Mouse (Mus musculus) cerebellum, adult (tissue): ENCODE measurements around the gene Ctc1.

Experiments used
- ATAC-seq: cut with Nextera tagmentation; 2 replicates; pipeline ENCODE4 v1.9.2; 2017; ENCODE audit warnings: mild to moderate bottlenecking, moderate library complexity, mixed read lengths; ENCODE audit not compliant: insufficient number of reproducible peaks, low FRiP score, low TSS enrichment

The Ctc1 gene

GRCm38 (mm10) chr11:69064259-69065133, 48.8 kb downstream of the Ctc1 start:
- ATAC-seq, result no peak

- ATAC-seq, result no peak
Measured at GRCm38 (mm10) chr11:69065394-69065925, 49.7 kb downstream of the Ctc1 start.

DNA sequence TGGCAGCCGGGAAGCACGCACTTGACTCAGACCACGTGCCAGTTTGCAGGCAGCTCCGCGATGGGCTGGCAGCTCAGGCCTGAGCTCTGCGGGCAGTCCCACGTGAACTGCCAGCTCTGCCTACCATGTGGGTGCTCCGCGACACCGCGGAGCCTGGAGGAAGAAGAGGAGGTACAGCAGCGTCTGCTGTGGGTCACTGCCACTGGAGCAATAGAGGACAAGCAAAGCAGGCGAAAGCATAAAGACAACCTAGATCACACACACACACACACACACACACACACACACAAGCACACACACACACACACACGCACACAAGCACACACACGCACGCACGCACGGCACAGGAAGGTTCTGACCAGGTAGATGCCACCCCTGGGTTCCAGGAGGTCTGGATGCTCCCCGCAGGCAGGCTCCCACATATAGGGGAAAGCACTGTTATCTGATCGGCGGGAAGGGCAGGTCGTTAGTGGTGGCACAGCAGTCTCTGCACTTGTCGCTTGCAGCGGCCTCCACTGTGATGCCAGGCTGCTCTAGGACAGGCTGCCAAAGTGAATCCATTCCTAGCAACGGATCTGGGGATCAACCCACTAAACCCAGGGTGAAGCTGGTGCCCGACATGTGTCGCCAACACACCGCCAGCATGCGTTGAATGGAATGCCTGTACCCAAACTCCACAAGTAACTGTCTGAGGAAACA, 50.6 kb downstream of the Ctc1 start:
- no peak for ATAC-seq

GRCm38 (mm10) chr11:69066956-69067355, 51.2 kb downstream of the Ctc1 start:
- ATAC-seq, result no peak

DNA sequence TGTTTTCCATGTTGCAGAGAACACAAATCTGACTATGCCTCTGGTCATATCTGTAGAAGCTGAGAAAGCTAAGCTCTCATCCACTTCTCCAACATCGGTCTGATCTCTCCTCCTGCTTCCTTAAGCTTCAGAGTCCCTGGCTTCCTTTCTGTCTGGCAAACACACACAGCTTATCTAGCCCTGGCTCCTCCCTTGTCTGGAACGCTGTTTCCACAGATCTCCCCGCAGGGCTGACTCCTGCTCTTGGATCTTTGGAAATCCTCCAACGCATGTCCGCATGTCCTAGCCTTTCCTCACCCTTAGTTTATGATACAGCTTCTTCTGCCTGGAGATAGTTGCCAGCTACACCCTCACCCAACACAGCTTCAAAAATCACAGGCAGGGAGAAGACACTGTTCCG, 51.9 kb downstream of the Ctc1 start:
- no peak for ATAC-seq

- no peak for ATAC-seq
Measured at GRCm38 (mm10) chr11:69070093-69070492, 54.4 kb downstream of the Ctc1 start.

DNA sequence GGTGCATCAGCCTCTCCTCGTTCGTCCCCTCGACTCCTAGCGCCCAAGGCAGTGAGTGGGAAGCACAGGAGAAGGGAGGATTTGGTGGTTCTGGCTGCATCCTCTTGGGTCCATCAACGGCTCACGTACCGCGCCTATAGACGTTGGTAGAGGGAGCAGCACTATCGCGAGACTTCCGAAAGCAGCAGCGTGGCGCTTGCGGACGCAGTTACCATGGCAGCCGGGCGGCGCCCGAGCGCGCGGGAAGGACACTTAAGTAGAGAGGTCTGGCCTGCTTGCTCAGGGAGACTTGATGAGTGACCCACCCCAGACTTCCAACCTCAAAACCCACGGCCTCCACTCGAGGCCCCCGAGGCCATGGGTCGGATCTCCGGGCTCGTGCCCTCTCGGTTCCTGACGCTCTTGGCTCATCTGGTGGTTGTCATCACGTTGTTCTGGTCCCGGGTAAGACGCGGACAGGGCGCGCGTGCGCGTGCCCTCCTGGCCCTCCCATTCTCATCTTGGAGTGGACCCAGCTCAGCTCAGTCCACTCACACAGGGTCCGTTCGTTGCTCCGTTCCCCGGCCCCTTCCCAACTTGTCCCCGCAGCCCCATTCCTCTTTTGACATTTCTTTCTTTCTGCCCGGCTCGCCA, 55.0 kb downstream of the Ctc1 start, which contains the start of gene Tmem107:
Gene Tmem107 (plus strand): TSS at position 217 of the 633 bp plus-strand sequence.
- peak; percentile 84 for ATAC-seq

DNA sequence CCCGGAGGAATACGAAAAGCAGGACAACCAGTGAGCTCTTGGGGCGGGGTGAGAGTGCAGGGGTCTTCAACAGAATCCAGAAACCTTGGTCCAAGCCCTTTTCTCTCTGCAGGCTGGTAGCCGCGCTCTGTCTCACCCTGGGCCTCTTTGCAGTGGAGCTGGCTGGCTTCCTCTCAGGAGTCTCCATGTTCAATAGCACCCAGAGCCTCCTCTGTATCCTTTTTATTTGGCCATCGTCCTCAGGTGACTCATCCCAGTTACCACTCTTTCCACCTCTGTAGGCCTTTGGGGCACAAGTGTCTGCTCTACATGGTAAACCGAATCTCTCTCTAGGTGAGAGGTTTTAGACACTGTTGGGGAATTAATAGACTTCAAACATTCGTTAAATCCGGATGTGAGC, 55.6 kb downstream of the Ctc1 start:
- no peak for ATAC-seq

DNA sequence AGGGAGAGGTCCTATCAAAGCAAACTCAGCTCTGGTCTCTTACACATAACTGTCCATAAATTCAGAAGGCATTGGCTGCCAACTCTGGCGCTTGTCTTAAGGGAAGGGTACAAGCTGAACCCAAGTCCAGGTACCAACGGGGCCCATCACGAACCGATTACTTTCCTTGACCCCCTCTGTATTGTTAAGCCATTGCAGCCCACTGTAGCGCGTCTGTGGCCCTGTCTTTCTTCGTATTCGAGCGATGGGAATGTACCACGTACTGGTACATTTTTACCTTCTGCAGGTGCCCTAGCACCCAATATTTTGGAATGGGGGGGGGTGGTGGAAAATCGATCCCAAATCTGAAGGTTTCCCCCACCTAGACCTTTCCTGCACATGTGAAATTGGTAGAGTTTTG, 56.5 kb downstream of the Ctc1 start:
- no peak for ATAC-seq

DNA sequence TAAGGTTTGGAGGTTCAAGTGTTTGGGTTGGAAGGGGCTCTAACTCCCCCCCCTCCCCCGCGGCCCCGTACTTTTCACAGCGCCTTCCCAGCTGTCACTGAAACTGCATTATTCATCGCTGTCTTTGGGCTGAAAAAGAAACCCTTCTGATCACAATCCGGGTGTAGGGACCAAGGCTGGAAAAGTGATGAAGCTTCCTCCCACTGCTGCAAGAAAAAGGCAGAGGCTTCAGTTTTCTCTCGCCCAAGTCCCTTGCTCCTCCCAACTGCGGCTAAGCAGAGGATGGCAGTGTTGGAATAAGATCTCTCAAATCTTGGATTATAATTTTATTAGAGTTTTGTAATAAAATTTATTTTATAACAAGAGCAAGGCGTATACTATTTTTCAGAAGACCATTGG, 57.0 kb downstream of the Ctc1 start:
- no peak for ATAC-seq

- ATAC-seq, result peak; percentile 67
Measured at GRCm38 (mm10) chr11:69073065-69073888, 57.6 kb downstream of the Ctc1 start.

DNA sequence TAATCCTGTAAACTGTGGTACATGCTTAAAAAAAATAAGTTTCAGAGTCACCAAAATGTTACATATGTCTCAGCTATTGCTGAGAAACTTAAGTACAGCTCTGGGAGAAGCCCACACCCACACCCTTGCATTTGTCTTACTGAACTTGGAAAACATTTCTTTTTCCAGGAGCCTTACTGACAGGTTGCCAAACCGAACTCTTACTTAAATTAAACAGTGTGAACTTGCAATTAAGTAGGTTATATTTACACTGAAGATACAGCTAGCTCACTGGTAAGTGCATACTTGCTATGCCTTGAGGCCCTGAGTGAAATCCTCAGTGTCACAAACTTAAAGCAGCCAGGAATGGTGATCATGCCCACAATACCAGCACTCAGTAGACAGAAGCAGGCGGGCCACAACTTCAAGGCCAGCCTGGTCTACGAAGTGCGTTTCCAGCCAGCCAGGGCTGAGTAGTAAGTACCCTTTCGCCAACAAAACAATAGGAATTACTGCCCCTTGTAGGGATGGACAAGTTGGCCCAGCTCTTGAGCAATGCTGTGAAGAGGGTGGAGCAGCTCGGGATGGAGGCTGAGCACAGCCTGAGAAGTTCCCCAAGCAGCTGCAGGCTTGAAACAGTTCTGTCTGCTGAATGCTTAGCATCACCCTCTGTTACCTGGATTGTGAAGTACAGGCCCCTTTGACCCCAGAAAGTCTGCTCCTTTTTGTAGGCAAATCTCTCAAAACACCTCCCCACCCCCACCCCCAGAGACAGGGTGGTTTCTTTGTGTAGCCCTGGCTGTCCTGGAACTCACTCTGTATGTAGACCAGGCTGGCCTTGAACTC, 58.5 kb downstream of the Ctc1 start:
- ATAC-seq, result no peak

GRCm38 (mm10) chr11:69074776-69075069, 59.0 kb downstream of the Ctc1 start:
- ATAC-seq, result no peak

DNA sequence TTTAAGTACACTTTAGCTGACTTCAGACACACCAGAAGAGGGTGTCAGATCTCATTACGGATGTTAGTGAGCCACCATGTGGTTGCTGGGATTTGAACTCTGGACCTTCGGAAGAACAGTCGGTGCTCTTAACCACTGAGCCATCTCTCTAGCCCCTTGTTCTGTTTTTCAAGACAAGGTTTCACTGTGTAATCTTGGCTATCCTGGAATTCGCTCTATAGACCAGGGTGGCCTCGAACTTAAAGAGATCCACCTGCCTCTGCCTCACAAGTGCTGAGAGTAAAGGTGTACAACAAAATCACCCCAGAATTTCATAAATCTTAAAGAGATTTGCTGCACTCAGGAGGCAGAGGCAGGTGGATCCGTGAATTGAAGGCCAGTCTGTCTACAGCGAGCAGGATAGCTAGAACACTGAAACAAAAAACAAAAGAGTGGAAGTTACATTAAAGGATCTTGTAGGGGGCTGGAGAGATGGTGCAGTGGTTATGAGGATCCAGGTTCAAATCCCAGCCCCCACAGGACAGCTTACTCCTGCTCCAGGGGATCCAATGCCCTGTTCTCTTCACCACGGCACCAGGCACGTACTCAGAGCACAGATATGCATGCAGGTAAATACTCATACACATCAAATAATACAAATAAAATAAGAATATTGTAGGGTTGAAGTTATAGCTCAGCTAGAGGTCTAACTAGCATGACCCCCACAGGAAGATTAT, 60.2 kb downstream of the Ctc1 start:
- ATAC-seq, result no peak

- no peak for ATAC-seq
Measured at GRCm38 (mm10) chr11:69076572-69076971, 60.9 kb downstream of the Ctc1 start.

- ATAC-seq, result no peak
Measured at GRCm38 (mm10) chr11:69077316-69077715, 61.6 kb downstream of the Ctc1 start.

- ATAC-seq, result no peak
Measured at GRCm38 (mm10) chr11:69078041-69078440, 62.3 kb downstream of the Ctc1 start.

DNA sequence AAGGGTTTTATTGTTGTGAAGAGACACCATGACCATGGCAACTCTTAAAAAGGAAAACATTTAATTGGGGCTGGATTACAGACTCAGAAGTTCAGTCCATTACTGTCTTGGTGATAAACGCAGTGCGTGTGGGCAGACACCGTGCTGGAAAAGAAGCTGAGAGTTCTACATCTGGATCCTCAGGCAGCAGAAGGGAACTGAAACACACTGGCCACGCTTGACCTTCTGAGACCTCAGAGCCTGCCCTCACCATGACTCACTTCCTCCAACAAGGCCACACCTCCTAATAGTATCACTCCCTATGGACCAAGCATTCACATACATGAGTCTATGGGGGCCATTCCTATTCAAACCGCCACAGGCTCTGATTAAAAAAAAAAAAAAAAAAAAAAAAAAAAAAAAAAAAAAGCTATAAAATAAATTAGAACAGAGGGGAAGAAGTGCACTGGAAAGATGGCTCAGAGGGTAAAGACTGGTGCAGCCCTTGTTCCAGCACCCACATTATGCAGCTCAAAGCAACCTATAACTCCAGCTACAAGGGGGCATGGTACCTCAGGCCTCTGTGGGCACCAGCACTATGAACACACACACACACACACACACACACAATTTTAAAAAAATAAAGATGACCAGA, 63.2 kb downstream of the Ctc1 start:
- no peak for ATAC-seq
